22 mouse cellular contexts compared by ENCODE assay signal in the genomic region with DNA sequence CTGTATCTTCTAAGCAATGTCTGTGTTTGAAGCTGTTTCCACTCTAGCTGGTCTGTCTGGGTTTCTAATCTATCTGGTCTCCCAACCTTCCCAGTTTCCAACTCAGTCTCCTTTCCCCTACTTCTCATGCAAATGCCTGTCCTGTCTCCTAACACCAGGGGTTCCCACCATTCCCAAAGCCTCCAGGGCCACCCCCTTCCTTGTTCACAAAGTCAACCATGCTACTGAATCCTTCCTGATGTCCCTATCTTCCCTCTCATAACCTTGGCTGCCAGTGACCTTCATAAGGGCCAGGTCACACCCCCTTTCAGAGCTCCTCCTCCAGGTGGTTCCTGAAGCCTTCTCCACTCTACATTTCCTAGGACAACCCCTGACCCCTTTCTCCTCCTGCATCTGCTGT.
DNase-seq lines count a peak whose midpoint lies in the region; TF ChIP-seq lines count a peak whose summit lies in the region.
"Had no signal": no experiment of that assay in that cellular context is flagged by ENCODE, and none has a peak within 500 bp of the region (broad histone marks: within the 10 kb centered on the region; RNA-seq: fewer than 3 reads in every experiment).

No protein-coding gene starts in this region.

- peaks cover 0 to 8% of the 10 kb centered on the region in 2 experiments; a peak in 1 of 4 replicates for H3K4me1 ChIP-seq in ES-E14 (ENCODE audit: control insufficient read depth in 2 of 2, insufficient read depth in 2 of 2, low read length in 2 of 2, poor library complexity in 1 of 2)

- H3K9ac ChIP-seq in ES-E14 (ENCODE audit: insufficient read depth, low read depth, low read length, poor library complexity, severe bottlenecking) = no peak overlapping the region

- H3K36me3 ChIP-seq in ES-E14 (ENCODE audit: control insufficient read depth, insufficient read depth, low read length, poor library complexity, severe bottlenecking) = no peaks in the 10 kb centered on the region
- H3K36me3 ChIP-seq: G1E had no signal

- H3K27ac ChIP-seq in ES-E14 (ENCODE audit: insufficient read depth, low read depth, low read length, poor library complexity, severe bottlenecking) = no peak overlapping the region

- in situ Hi-C loops in ES-E14 (cut with MboI; ENCODE audit: low sequenced_read_pairs in 2 of 2, unreplicated experiment in 2 of 2) = no loop called here

- H3K4me3 ChIP-seq in ES-E14 (ENCODE audit: insufficient read depth in 1 of 2, low read depth in 1 of 2, low read length in 2 of 2, poor library complexity in 1 of 2, severe bottlenecking in 1 of 2) = no peak overlapping the region

- H3K9me3 ChIP-seq in ES-E14 (ENCODE audit: control insufficient read depth, insufficient read depth, low read depth, low read length) = no peaks in the 10 kb centered on the region

- DNase-seq in ES-CJ7 (ENCODE audit: low read depth, low spot score) (peak; percentile 70), ES-E14 (ENCODE audit: low read depth, low spot score) (peak; percentile 21), R1 (ENCODE audit: low read depth, low spot score) (peak; percentile 68), ZHBTc4 (ENCODE audit: low read depth, low spot score) (peak; percentile 74)
- DNase-seq in ovary, postnatal 10 days (ENCODE audit: low spot score) = no peak
- DNase-seq in right cerebral cortex, postnatal 25 days = no peak
- DNase-seq in frontal cortex, postnatal 25 days (ENCODE audit: low spot score in 2 of 2) = no peak
- DNase-seq in adrenal gland, postnatal 25 days = no peak
- DNase-seq: adrenal gland, adult 2 months; adrenal gland, adult 8-10 months; adrenal gland, postnatal 10 days; adrenal gland, postnatal 14 days; adrenal gland, postnatal 36 days; B cell, adult 2 months; cerebellum, adult 11 months; cerebellum, adult 11-12 months; cerebellum, adult 18-20 months; cerebellum, adult 2 months; cerebellum, adult 8-10 months; cerebellum, adult 9-10 months; cerebellum, adult 9-11 months had no signal

TF ChIP-seq in ES-E14, 5 proteins besides CTCF, POLR2A, EP300 and RAD21:
- TF ChIP-seq CHD2 (IDR thresholded peaks at IDR 0.05; ENCODE audit: low read depth, low read length) (no peak), MAFK (IDR thresholded peaks at IDR 0.05; ENCODE audit: insufficient read depth, low read depth, low read length) (no peak), ZC3H11A (IDR thresholded peaks at IDR 0.05; ENCODE audit: borderline replicate concordance, low read depth, low read length) (no peak), HCFC1 (IDR thresholded peaks at IDR 0.05; ENCODE audit: borderline replicate concordance, insufficient read depth, low read length) (no peak), ZNF384 (IDR thresholded peaks at IDR 0.05; ENCODE audit: low read depth, low read length) (no peak)

Comparison
In these comparisons a context has a peak if more than half of its experiments do, and no peak if none do; other contexts are left out.
1. DNase-seq: peak in ES-CJ7 (single experiment), ES-E14 (single experiment), R1 (single experiment) and ZHBTc4 (single experiment); none in ovary, postnatal 10 days (single experiment), right cerebral cortex, postnatal 25 days (single experiment), frontal cortex, postnatal 25 days (0 of 2) and adrenal gland, postnatal 25 days (single experiment).